Mouse (Mus musculus) heart, embryonic 12.5 days (tissue): ENCODE measurements around the gene Mr1. TPM values are rescaled to one million over a fixed set of nuclear protein-coding genes. Genes with fewer than 3 reads are reported as not detected.
A peak's percentile ranks its signal among the peaks of the same experiment; 100 is the strongest.

Source experiments
- ATAC-seq: fragments of 200-750 bp; cut with Nextera tagmentation; 2 replicates; pipeline ENCODE4 v1.8.0; 2017; ENCODE audit warnings: moderate TSS enrichment, moderate library complexity; ENCODE audit not compliant: insufficient number of reproducible peaks, low FRiP score
- H3K27ac ChIP-seq: fragments of 300-500 bp; sonication (generic); 2 replicates; pipeline ENCODE4 v1.5.1; 2016; ENCODE audit warnings: mild to moderate bottlenecking, moderate library complexity; ENCODE audit not compliant: poor library complexity, severe bottlenecking
- H3K27me3 ChIP-seq: fragments of 300-500 bp; sonication (generic); replicated peaks from 2 replicates; pipeline ENCODE4 v1.6.1; 2016; ENCODE audit warnings: mild to moderate bottlenecking, moderate library complexity
- H3K36me3 ChIP-seq: fragments of 300-500 bp; sonication (generic); 2 replicates; pipeline ENCODE4 v1.6.1; 2016; ENCODE audit warnings: mild to moderate bottlenecking, moderate library complexity
- H3K4me1 ChIP-seq: fragments of 300-500 bp; sonication (generic); replicated peaks from 2 replicates; pipeline ENCODE4 v1.6.1; 2016; ENCODE audit warnings: mild to moderate bottlenecking
- H3K4me2 ChIP-seq: fragments of 300-500 bp; sonication (generic); 2 replicates; pipeline ENCODE4 v1.6.1; 2016; ENCODE audit warnings: mild to moderate bottlenecking, moderate library complexity
- H3K4me3 ChIP-seq: fragments of 300-500 bp; sonication (generic); 2 replicates; pipeline ENCODE4 v1.5.1; 2016; ENCODE audit warnings: mild to moderate bottlenecking
- H3K9ac ChIP-seq: fragments of 300-500 bp; sonication (generic); 2 replicates; pipeline ENCODE4 v1.6.1; 2016; ENCODE audit warnings: mild to moderate bottlenecking, moderate library complexity
- H3K9me3 ChIP-seq: fragments of 300-500 bp; sonication (generic); replicated peaks from 2 replicates; pipeline ENCODE4 v1.6.1; 2016; ENCODE audit warnings: mild to moderate bottlenecking, moderate library complexity
- WGBS: fragments of 180-500 bp; shearing (Covaris S2); methylation state at CpG from one replicate; pipeline ENCODE4 v1.1.7; 2016; 5-methylcytosine and 5-hydroxymethylcytosine counted together
- polyA plus RNA-seq: library from polyadenylated mRNA; unstranded; fragments of >200 nt; fragmentation: Nextera tagmentation; extraction: Ambion mirVana; gene quantifications from 2 replicates; pipeline ENCODE4 v1.2.1, GENCODE M21; 2016

The Mr1 gene
- polyA plus RNA-seq, 1 experiment from 2014 or later: 4.2 TPM

DNA sequence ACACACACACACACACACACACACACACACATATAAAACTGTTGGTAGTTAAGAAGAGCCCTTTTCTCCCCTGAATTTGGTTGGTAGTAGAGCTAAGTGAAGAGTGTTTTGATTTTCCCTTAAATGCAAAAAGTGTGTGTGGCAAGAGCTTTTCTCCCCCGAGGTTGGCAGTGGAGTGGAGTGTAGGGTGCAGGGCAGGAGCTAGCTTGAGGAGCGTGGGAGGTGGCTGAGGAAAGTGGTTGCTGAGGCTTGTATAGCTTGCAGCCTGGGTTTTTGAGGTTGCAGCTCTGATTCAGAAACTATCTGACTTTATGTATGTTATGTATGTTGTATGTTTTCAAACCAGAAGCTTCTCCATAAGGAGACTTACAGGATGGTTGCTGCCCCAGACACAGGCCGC is 20.8 kb upstream of the Mr1 start:
- Histone ChIP-seq H3K4me2 (no peak overlapping the region), H3K9ac (no peak overlapping the region), H3K36me3 (no peaks in the 10 kb centered on the region), H3K4me1 (peaks cover 20% of the 10 kb centered on the region), H3K9me3 (no peaks in the 10 kb centered on the region), H3K27me3 (no peaks in the 10 kb centered on the region), H3K27ac (no peak overlapping the region), H3K4me3 (no peak overlapping the region)
- no peak for ATAC-seq
- 72% methylated on average over 3 of the region's 3 CpGs for WGBS

DNA sequence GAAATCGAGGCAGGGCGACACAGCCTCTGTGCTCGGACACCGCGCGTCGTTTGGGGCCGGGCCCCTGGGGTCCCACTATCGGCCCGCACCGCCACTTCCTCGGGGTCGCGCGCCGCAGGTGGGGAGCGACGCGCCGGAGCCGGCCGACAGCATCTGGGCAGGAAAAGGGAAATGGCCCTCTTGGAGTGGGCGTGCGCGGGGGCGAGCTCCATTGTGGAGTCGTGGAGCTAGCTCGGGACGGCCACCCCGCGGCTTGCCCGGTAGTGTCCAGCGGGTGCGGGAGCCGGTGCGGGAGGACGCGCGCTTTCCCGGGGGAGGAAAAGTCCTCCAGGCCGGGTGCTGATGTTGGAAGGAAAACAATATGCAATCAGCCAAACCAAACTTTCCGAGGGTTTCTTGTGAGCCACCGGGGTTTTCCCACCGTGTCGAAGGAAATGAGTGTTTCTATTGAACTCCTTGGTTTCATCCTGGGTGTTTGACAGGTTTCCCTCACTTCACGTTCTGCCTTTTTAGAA is 12.4 kb upstream of the Mr1 start:
- Histone ChIP-seq H3K27me3 (no peaks in the 10 kb centered on the region), H3K4me1 (peaks cover 24% of the 10 kb centered on the region), H3K4me2 (peak overlapping the region; percentile 72), H3K9me3 (no peaks in the 10 kb centered on the region), H3K27ac (peak overlapping the region; percentile 87), H3K36me3 (no peaks in the 10 kb centered on the region), H3K9ac (peak overlapping the region; percentile 82), H3K4me3 (peak overlapping the region; percentile 85)
- under 1% methylated on average over 46 of the region's 46 CpGs for WGBS
- ATAC-seq: peak; percentile 67

DNA sequence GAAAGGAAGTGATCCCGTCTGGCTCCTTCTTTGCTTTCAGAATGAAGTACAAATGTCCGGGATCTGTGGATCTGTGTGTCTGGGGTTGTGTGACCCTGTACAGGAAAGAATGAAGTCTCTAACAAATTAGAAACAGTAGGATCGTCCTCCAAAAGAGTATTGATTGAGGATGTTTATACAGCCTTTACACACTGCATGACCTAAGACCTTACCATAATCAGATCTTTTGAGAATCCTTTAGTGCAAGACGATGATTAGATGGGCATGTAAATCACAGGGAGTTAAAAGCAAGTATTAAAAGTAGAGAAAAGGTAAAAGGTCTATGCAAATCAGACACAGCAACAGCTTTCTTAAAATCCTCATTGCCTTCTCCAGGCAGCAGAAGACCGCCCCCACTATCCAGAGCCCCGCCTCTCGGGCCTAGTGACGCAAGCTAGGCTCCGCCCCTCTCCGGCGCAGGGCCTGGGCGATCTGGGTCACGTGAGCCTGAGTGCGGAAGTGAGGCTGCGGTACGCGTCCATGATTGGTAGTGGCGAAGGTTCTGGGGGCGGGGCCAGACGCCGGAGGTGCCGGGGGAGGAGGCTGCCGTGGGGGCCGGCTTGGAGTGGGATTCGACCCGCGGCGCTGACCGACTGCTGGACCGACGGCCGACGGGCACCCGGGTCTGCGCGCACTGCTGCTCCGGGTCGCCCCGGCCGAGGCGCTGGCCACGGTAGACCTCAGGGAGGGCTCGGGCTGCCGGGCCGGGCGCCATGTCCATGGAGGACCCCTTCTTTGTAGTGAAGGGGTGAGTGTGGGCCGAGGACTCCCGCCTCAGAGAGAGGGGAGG is 11.7 kb upstream of the Mr1 start, which contains the start of gene Stx6:
TSS of gene Stx6 (plus strand) at position 575 of the 829 bp plus-strand sequence.
- peak within 1 kb of the TSS; percentile 82 for H3K9ac ChIP-seq
- no peaks in the 10 kb centered on the region for H3K36me3 ChIP-seq
- H3K27me3 ChIP-seq: no peaks in the 10 kb centered on the region
- no peaks in the 10 kb centered on the region for H3K9me3 ChIP-seq
- peak within 1 kb of the TSS; percentile 72 for H3K4me2 ChIP-seq
- H3K27ac ChIP-seq: peak within 1 kb of the TSS; percentile 87
- peaks cover 18% of the 10 kb centered on the region for H3K4me1 ChIP-seq
- WGBS: 3% methylated on average over 45 of the region's 48 CpGs
- ATAC-seq: peak; percentile 99
- peak within 1 kb of the TSS; percentile 85 for H3K4me3 ChIP-seq

DNA sequence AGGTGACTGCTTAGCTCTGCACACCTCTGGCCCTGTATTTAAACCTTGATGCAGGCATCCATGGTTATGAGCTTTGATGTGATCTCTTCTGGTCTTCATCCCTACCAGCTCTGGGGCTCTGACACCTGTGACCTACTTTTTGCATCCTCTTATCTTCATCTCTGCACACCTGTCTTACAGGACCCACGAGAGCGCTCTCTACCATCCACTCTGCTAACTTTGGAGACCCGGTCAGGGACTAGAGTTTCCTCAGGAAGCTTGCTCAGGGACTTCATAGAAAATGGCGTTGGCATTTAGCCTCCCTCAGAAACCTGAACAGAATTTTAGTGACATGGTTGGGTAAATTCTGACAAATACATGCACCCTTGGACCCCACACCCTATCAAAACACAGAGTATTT is 7.3 kb upstream of the Mr1 start:
- WGBS: 68% methylated on average over 4 of the region's 4 CpGs
- Histone ChIP-seq H3K27me3 (no peaks in the 10 kb centered on the region), H3K4me2 (no peak overlapping the region), H3K27ac (no peak overlapping the region), H3K9ac (no peak overlapping the region), H3K9me3 (no peaks in the 10 kb centered on the region), H3K4me1 (0 out of 2 replicates have a peak, but pooled peaks cover 8% of the 10 kb centered on the region), H3K36me3 (no peaks in the 10 kb centered on the region), H3K4me3 (no peak overlapping the region)
- no peak for ATAC-seq

DNA sequence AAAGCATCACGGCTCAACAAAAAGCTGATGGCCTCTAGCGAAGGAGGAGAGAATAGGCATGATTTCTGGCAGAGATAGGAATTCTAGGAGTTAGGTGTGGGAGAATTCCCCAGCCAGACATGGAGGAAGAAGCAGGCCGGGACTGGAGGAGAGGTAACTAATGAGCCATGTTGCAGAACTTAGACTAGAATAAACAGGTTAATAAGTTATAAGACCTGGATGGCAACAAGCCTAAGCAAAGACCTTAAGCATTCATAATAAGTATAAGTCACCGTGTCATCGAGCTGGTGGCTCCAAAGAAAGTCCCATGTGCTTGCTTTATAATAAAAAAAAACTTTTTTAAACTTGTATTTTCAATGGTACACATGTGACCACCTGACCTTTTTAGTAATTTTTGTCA is 4.2 kb upstream of the Mr1 start:
- no peaks in the 10 kb centered on the region for H3K27me3 ChIP-seq
- no peaks in the 10 kb centered on the region for H3K9me3 ChIP-seq
- H3K4me3 ChIP-seq: no peak overlapping the region
- WGBS: 82% methylated on average over 5 of the region's 5 CpGs
- no peak for ATAC-seq
- H3K36me3 ChIP-seq: no peaks in the 10 kb centered on the region
- peaks cover 3% of the 10 kb centered on the region; the same call in 1 of the 2 replicates for H3K4me1 ChIP-seq
- no peak overlapping the region for H3K27ac ChIP-seq
- no peak overlapping the region for H3K9ac ChIP-seq
- no peak overlapping the region for H3K4me2 ChIP-seq

DNA sequence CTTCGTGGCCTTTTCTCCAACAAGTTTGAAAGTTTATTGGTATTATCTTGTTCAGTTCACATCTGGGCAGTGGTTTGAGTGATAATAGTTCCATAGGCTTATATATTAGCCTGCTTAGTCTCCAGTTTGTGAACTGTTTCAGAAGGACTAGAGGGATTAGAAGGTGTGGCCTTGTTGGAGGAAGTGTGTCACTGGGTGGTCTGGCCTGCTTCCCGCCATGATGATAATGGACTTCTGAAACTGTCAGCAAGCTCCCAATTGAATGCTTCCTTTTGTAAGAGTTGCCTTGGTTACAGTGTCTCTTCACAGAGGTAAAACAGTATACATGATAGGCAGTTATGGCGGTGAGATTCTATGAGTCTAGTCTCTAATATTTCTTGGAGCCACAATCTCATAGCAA is 2.8 kb upstream of the Mr1 start:
- H3K9me3 ChIP-seq: no peaks in the 10 kb centered on the region
- H3K36me3 ChIP-seq: no peaks in the 10 kb centered on the region
- no peak overlapping the region for H3K4me3 ChIP-seq
- no peak overlapping the region for H3K4me2 ChIP-seq
- H3K4me1 ChIP-seq: peaks cover 8% of the 10 kb centered on the region; the same call in 1 of the 2 replicates
- 83% methylated on average over 3 of the region's 3 CpGs for WGBS
- no peak for ATAC-seq
- H3K27ac ChIP-seq: no peak overlapping the region
- no peaks in the 10 kb centered on the region for H3K27me3 ChIP-seq
- no peak overlapping the region for H3K9ac ChIP-seq

DNA sequence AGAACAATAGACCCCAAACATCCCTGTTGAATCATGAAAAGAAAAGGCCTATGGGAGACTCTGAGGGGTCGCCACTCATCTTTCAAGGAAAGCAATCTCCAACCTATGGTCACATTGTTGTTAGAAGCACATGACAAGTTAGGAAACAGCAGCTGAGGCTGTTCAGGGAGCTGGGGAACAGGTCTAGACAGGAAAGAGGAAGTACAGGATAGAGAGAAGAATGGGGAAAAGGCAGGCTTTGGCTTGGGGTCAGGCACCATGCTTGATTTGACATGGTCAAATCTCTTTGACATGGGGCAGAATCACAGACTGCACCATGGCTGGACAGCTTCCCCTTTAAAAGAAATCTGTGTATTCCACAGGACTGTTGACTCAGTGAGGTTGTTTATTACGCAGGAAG is 614 bp upstream of the Mr1 start:
- Histone ChIP-seq H3K4me2 (no peak overlapping the region), H3K9me3 (no peaks in the 10 kb centered on the region), H3K4me3 (no peak overlapping the region), H3K36me3 (no peaks in the 10 kb centered on the region), H3K27ac (no peak overlapping the region), H3K9ac (no peak overlapping the region), H3K27me3 (no peaks in the 10 kb centered on the region), H3K4me1 (peaks cover 8% of the 10 kb centered on the region; the same call in 1 of the 2 replicates)
- 76% methylated on average over 2 of the region's 2 CpGs for WGBS
- no peak for ATAC-seq

DNA sequence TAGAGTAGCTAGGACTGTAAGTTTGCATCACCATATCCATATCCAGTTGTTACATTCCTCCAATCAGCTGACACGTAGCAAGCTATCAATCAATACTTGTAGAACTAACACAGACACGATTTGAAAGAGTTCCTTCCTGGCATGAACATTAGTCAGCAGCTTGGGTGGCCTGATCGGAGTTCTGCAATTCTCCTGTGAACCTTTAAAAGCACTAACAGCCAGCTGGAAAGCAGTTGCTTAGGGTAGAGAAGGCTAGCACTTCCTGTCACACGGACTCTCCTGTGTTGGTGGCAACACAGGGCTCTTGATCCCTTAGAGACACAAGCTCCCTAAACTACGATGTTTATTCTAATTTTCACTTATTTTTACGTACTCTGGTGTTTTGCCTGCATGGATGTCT is 994 bp downstream of the Mr1 start:
- WGBS: 50% methylated on average over 6 of the region's 6 CpGs
- peaks cover 8% of the 10 kb centered on the region; the same call in 1 of the 2 replicates for H3K4me1 ChIP-seq
- ATAC-seq: no peak
- no peaks in the 10 kb centered on the region for H3K27me3 ChIP-seq
- H3K4me2 ChIP-seq: peak overlapping the region; percentile 63
- no peak overlapping the region for H3K27ac ChIP-seq
- no peaks in the 10 kb centered on the region for H3K36me3 ChIP-seq
- H3K9me3 ChIP-seq: no peaks in the 10 kb centered on the region
- no peak overlapping the region; the same call in 1 of the 2 replicates for H3K4me3 ChIP-seq
- no peak overlapping the region for H3K9ac ChIP-seq

DNA sequence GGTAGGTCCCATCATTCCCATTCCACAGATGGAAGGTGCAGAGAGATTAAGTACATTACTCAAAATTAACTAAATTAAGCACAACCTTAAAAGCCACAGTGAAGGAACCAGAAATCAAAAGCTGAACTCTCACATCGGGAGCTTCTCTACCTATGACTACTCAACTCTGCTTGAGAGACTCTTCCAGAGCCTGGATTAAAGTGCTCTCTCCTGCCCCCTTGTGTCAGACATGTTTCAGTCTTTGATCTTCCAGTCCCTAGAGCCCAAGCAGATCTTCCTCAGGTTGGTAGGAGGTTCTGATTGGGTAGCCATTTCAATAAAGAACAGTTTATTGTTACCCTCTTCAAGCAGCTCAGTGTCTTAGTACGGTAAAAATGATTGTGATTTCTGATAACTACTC is 6.5 kb downstream of the Mr1 start:
- Histone ChIP-seq H3K36me3 (no peaks in the 10 kb centered on the region), H3K4me1 (peaks cover 32% of the 10 kb centered on the region), H3K9me3 (no peaks in the 10 kb centered on the region), H3K27ac (no peak overlapping the region), H3K4me2 (no peak overlapping the region), H3K27me3 (no peaks in the 10 kb centered on the region), H3K9ac (no peak overlapping the region), H3K4me3 (no peak overlapping the region)
- no peak for ATAC-seq
- WGBS: 66% methylated on average over 2 of the region's 2 CpGs

DNA sequence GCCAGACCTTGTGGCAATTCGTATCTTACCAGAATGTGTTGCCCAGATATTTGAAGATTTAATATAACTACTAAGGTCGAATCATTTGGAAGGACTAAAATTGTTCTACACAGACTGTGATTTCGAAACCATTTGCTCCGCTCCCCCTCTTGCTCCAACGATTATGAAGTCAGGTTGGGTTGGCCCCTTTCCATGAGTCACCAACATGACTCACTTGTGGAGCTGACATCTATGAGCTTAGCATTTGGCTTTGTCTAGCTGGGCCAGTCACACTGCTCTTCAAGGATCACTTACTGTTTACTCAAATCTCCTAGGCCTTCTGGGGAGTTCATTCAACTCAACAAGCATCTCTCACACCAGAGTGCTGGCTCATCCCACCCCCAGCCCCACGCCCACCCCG is 7.8 kb downstream of the Mr1 start:
- Histone ChIP-seq H3K9ac (no peak overlapping the region), H3K36me3 (no peaks in the 10 kb centered on the region), H3K4me3 (no peak overlapping the region), H3K9me3 (no peaks in the 10 kb centered on the region), H3K4me2 (no peak overlapping the region), H3K27me3 (no peaks in the 10 kb centered on the region), H3K4me1 (peaks cover 45% of the 10 kb centered on the region), H3K27ac (no peak overlapping the region)
- WGBS: 76% methylated on average over 7 of the region's 7 CpGs
- no peak for ATAC-seq

DNA sequence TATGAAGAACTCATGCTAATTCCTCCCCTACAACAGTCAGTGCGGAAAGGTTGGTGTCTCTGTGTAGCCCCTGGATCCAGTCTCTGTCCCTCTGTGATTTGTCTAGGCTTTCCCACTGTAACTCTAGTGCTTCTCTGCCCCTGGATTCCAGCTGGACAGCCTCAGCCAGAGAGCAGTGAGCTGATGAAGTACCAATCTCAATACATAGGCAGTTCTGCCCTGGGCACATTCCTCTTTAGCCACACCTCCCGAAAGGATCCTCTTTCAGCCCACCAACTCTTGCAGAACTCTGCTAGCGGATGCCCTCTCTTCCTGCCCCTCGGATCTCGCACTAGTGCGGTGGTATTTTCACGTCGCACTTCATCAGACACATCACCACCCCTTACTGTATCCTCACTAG is 11.7 kb downstream of the Mr1 start:
- Histone ChIP-seq H3K4me1 (peaks cover 45% of the 10 kb centered on the region), H3K27ac (peak overlapping the region; percentile 62), H3K4me2 (no peak overlapping the region), H3K4me3 (no peak overlapping the region), H3K9ac (no peak overlapping the region), H3K9me3 (no peaks in the 10 kb centered on the region), H3K36me3 (no peaks in the 10 kb centered on the region), H3K27me3 (no peaks in the 10 kb centered on the region)
- WGBS: 21% methylated on average over 8 of the region's 8 CpGs
- ATAC-seq: no peak; the same call in 1 of the 2 replicates
